Mouse (Mus musculus): ENCODE results near the gene Nfib.

DNA sequence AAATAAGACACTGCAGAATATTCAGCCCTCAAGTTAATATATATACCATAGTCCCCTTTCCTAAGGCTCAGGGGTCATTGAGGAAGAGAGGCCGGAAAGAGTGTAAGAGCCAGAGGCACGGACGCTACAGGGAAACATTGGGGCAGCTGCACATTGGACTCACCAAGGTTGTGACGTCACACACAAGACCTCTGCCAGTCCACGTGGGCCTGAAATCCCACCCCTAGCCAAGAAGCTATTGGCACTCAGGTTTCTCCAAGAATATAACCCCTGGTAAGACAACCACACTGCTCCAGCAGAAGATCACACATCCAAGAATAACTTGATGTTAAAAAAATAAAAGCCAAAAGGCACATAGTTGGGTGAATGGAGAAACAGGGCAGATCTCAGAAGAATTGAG is 89.8 kb downstream of the Nfib start:
- TF ChIP-seq EP300 (IDR thresholded peaks at IDR 0.05) (no peak), CTCF (IDR thresholded peaks at IDR 0.05) (no peak)

All from lung, postnatal 0 days (tissue).